Mouse (Mus musculus) v-Abl transformed pro-B cells (cell line): ENCODE results near the gene Plscr5.
"Not testable (repeated sequence)": the region's sequence is repeated elsewhere in the genome, so short reads cannot be mapped to it uniquely, and the experiment has no call there.

ENCODE experiments used
- in situ Hi-C, 2 experiments: fragments of 400-800 bp; cut with MboI; formaldehyde crosslinking; loops; one replicate each; pipeline ENCODE4 v1.15.1; 2025; ENCODE audit not compliant: unreplicated experiment in 2 of 2

Gene Plscr5

GRCm38 (mm10) chr9:92192636-92193035 is at the start of gene Plscr5:
TSS of gene Plscr5 (plus strand) at chr9:92192936.
- in situ Hi-C loops, result not testable (repeated sequence)

- in situ Hi-C loops, result loop anchor here (5.0 to 10.0 kb wide), 3 partner anchors 347 to 727 kb away; no protein-coding TSS in a partner anchor
These were observed 45.0 kb upstream of the Plscr5 start for GRCm38 (mm10) chr9:92147555-92148248.

GRCm38 (mm10) chr9:92162213-92162612 is 30.5 kb upstream of the Plscr5 start:
- in situ Hi-C loops, result no loop called here

- in situ Hi-C loops, result no loop called here
These were observed 19.3 kb upstream of the Plscr5 start for GRCm38 (mm10) chr9:92173318-92173985.

- in situ Hi-C loops, result no loop called here
These were observed 18.3 kb upstream of the Plscr5 start for GRCm38 (mm10) chr9:92174176-92175075.

- in situ Hi-C loops, result no loop called here
These were observed 13.8 kb upstream of the Plscr5 start for GRCm38 (mm10) chr9:92178861-92179469.

- in situ Hi-C loops, result no loop called here
These were observed 1.4 kb upstream of the Plscr5 start for GRCm38 (mm10) chr9:92191295-92191694.

GRCm38 (mm10) chr9:92198408-92198807 is 5.7 kb downstream of the Plscr5 start:
- in situ Hi-C loops, result no loop called here

GRCm38 (mm10) chr9:92199564-92199963 is 6.8 kb downstream of the Plscr5 start:
- in situ Hi-C loops, result no loop called here

GRCm38 (mm10) chr9:92204397-92204796 is 11.7 kb downstream of the Plscr5 start:
- in situ Hi-C loops, result no loop called here

GRCm38 (mm10) chr9:92207307-92207706 is 14.6 kb downstream of the Plscr5 start:
- in situ Hi-C loops, result no loop called here

GRCm38 (mm10) chr9:92207757-92208156 is 15.0 kb downstream of the Plscr5 start:
- in situ Hi-C loops, result no loop called here

GRCm38 (mm10) chr9:92209850-92210249 is 17.1 kb downstream of the Plscr5 start:
- in situ Hi-C loops, result loop anchor here in 1 of 2 experiments (10.0 kb wide), 1 partner anchor 405 kb away; no protein-coding TSS in a partner anchor

GRCm38 (mm10) chr9:92210386-92210967 is 17.7 kb downstream of the Plscr5 start:
- in situ Hi-C loops, result loop anchor here in 1 of 2 experiments (10.0 kb wide), 1 partner anchor 404 kb away; no protein-coding TSS in a partner anchor

GRCm38 (mm10) chr9:92211048-92211447 is 18.3 kb downstream of the Plscr5 start:
- in situ Hi-C loops, result loop anchor here in 1 of 2 experiments (10.0 kb wide), 1 partner anchor 404 kb away; no protein-coding TSS in a partner anchor

- in situ Hi-C loops, result loop anchor here (5.0 to 10.0 kb wide), 3 partner anchors 395 to 655 kb away; no protein-coding TSS in a partner anchor
These were observed 24.7 kb downstream of the Plscr5 start for GRCm38 (mm10) chr9:92217484-92217883.

- in situ Hi-C loops, result loop anchor here (5.0 to 10.0 kb wide), 3 partner anchors 394 to 654 kb away; no protein-coding TSS in a partner anchor
These were observed 25.2 kb downstream of the Plscr5 start for GRCm38 (mm10) chr9:92217896-92218295.

GRCm38 (mm10) chr9:92220151-92220550 is 27.4 kb downstream of the Plscr5 start:
- in situ Hi-C loops, result no loop called here

GRCm38 (mm10) chr9:92221480-92221879 is 28.7 kb downstream of the Plscr5 start:
- in situ Hi-C loops, result no loop called here
